16 mouse cellular contexts compared by ENCODE assay signal in genomic region chr1:60702641-60703040, GRCm38 (mm10). TPM values are rescaled to one million over a fixed set of nuclear protein-coding genes. Genes with fewer than 3 reads are reported as not detected.
DNase-seq lines count a peak whose midpoint lies in the region; ATAC-seq and TF ChIP-seq lines count a peak whose summit lies in the region.
"Had no signal": no experiment of that assay in that cellular context is flagged by ENCODE, and none has a peak within 500 bp of the region (broad histone marks: within the 10 kb centered on the region; RNA-seq: fewer than 3 reads in every experiment).

No protein-coding gene starts in this region.

- 37% methylated on average over 2 of the region's 2 CpGs for whole genome bisulfite sequencing in heart, embryonic 10.5 days

- TF ChIP-seq CTCF in left cerebral cortex, adult 2 months (IDR thresholded peaks at IDR 0.05) = no peak

- no peaks in the 10 kb centered on the region for H3K9me3 ChIP-seq in heart, embryonic 10.5 days
- H3K9me3 ChIP-seq: forebrain, embryonic 12.5 days; limb, embryonic 12.5 days had no signal

- no peak overlapping the region for H3K27ac ChIP-seq in heart, embryonic 10.5 days
- H3K27ac ChIP-seq in left cerebral cortex, adult 2 months = no peak overlapping the region
- H3K27ac ChIP-seq: forebrain, embryonic 12.5 days; limb, embryonic 12.5 days had no signal

- H3K4me3 ChIP-seq in heart, embryonic 10.5 days = no peak overlapping the region
- H3K4me3 ChIP-seq in left cerebral cortex, adult 2 months = no peak overlapping the region
- H3K4me3 ChIP-seq: forebrain, embryonic 12.5 days; limb, embryonic 12.5 days had no signal

- intact Hi-C loops in left cerebral cortex, adult 2 months (cut with DNase I) = no loop called here

- H3K27me3 ChIP-seq in heart, embryonic 10.5 days (ENCODE audit: insufficient read depth, poor library complexity, severe bottlenecking) = no peaks in the 10 kb centered on the region
- H3K27me3 ChIP-seq: forebrain, embryonic 12.5 days; limb, embryonic 12.5 days had no signal

- no peaks in the 10 kb centered on the region for H3K4me1 ChIP-seq in heart, embryonic 10.5 days
- H3K4me1 ChIP-seq: forebrain, embryonic 12.5 days; limb, embryonic 12.5 days had no signal

- no peaks in the 10 kb centered on the region for H3K36me3 ChIP-seq in heart, embryonic 10.5 days
- H3K36me3 ChIP-seq: forebrain, embryonic 12.5 days; limb, embryonic 12.5 days had no signal

- peak; percentile 52; the same call in 1 of the 2 replicates for ATAC-seq in megakaryocyte, adult 5-6 weeks (ENCODE audit: poor library complexity, severe bottlenecking)
- ATAC-seq: activated CD4-positive, CD25-positive, alpha-beta regulatory T cell, adult 4 months had no signal

- peak; percentile 42 for DNase-seq in heart, adult 8-10 months (ENCODE audit: low spot score)
- no peak for DNase-seq in heart, embryonic 10.5 days (ENCODE audit: low spot score)
- DNase-seq in 3T3-L1 (ENCODE audit: low read depth, low spot score) = peak; percentile 71
- peak; percentile 49 for DNase-seq in T-cell, adult 2 months (ENCODE audit: low spot score)
- DNase-seq in testis, postnatal 10 days (ENCODE audit: low spot score) = no peak
- DNase-seq in kidney, adult 18-20 months = no peak
- DNase-seq in left cerebral cortex, adult 2 months (ENCODE audit: extremely low spot score in 1 of 2, low spot score in 2 of 2) = no peak
- DNase-seq: embryo, embryonic 11 days; kidney, adult 8-10 months; lung, postnatal 14 days; spleen, adult 18-20 months had no signal

RNA-seq across cellular contexts. Expression of gene Cd28, which starts 14.0 kb away (rescaled TPM):
- total RNA-seq in heart, adult 8-10 months (2022) = 10 to 100 TPM; 11.8 to 15.7 (median 12.5) TPM
- 0.16 TPM in 2 replicates for polyA plus RNA-seq in heart, embryonic 10.5 days (2016; fragmentation: Nextera tagmentation; extraction: Ambion mirVana)
- 2.3 and 2.5 TPM in 2 replicates for total RNA-seq in megakaryocyte, adult 5-6 weeks (2015)
- total RNA-seq in megakaryocyte, adult 5-6 weeks (2017) = 2.1 and 2.3 TPM in 2 replicates
- under 1 TPM; 0.40 to 0.50 TPM for total RNA-seq in left cerebral cortex, adult 2 months (2021)
- total RNA-seq: midbrain, postnatal 0 days had no signal

Comparison
In these comparisons a context has a peak if more than half of its experiments do, and no peak if none do; other contexts are left out.
1. DNase-seq: peak in heart, adult 8-10 months (single experiment), 3T3-L1 (single experiment) and T-cell, adult 2 months (single experiment); none in heart, embryonic 10.5 days (single experiment), testis, postnatal 10 days (single experiment), kidney, adult 18-20 months (single experiment) and left cerebral cortex, adult 2 months (0 of 2).